ENCODE assay signal across 31 mouse cellular contexts in the genomic region with DNA sequence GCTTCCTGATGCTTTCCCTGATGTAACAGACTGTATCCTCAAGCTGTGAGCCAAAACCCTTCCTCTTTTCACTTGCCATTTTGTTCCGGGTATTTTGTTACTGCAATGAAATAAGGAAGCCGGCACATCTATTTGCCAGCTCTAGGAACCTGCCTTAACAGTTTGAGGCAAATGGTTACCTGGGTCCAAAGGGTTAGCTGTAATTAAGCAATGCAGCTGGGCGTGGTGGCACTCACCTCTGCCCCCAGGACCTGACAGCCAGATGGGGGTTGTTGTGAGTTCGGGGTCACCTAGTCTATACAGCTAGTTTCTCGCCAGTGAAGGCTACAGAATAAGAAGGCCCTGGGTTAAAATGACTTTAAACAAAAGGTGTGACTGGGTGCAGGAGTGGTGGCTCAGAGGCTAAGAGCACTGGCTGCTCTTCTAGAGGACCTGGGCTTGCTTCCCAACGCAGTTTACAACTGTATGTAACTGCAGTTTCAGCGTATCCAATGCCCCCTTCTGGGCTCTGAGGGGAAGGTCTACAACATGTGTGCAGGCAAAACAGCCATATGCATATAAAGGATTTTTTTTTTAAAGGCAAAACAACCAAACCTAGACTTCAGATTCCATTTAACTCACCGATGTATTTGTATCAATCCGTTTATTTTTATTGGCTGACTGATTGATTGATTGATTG. TPM values are rescaled to one million over a fixed set of nuclear protein-coding genes. Genes with fewer than 3 reads are reported as not detected.
A peak's percentile ranks its signal among the peaks of the same experiment; 100 is the strongest.
DNase-seq lines count a peak whose midpoint lies in the region; ATAC-seq and TF ChIP-seq lines count a peak whose summit lies in the region.
"Had no signal": no experiment of that assay in that cellular context is flagged by ENCODE, and none has a peak within 500 bp of the region (broad histone marks: within the 10 kb centered on the region; RNA-seq: fewer than 3 reads in every experiment).

No protein-coding gene starts in this region.

- no peak overlapping the region for H3K4me3 ChIP-seq in layer of hippocampus, adult 2 months
- H3K4me3 ChIP-seq in MEL (ENCODE audit: control insufficient read depth in 1 of 2, insufficient read depth in 1 of 2, low read depth in 2 of 2, low read length in 2 of 2) = no peak overlapping the region
- no peak overlapping the region for H3K4me3 ChIP-seq in intestine, embryonic 16.5 days (ENCODE audit: low read length)
- H3K4me3 ChIP-seq: embryonic facial prominence, embryonic 13.5 days; forebrain, embryonic 10.5 days; heart, embryonic 13.5 days; limb, embryonic 12.5 days; midbrain, embryonic 10.5 days; myocyte; neural tube, embryonic 12.5 days had no signal

- TF ChIP-seq RAD21 in MEL (IDR thresholded peaks at IDR 0.05; ENCODE audit: low read depth, low read length) = no peak; the same call in 1 of the 2 replicates

- H3K9me3 ChIP-seq in MEL (replicated peaks; ENCODE audit: insufficient read depth, low read length) = no peaks in the 10 kb centered on the region
- H3K9me3 ChIP-seq in intestine, embryonic 16.5 days (ENCODE audit: control insufficient read depth, low read length) = no peaks in the 10 kb centered on the region
- H3K9me3 ChIP-seq: embryonic facial prominence, embryonic 13.5 days; forebrain, embryonic 10.5 days; heart, embryonic 13.5 days; midbrain, embryonic 10.5 days; neural tube, embryonic 12.5 days had no signal

- no peak for DNase-seq in layer of hippocampus, adult 2 months (ENCODE audit: low spot score in 2 of 2)
- DNase-seq in layer of hippocampus, postnatal 36 days = no peak
- peak; percentile 45 for DNase-seq in 3T3-L1 (ENCODE audit: low read depth, low spot score)
- DNase-seq in MEL (ENCODE audit: low read depth, low spot score) = no peak
- no peak for DNase-seq in retina, postnatal 1 day
- no peak for DNase-seq in left cerebral cortex, adult 8-10 months (ENCODE audit: low spot score in 2 of 2)
- no peak for DNase-seq in cerebellum, postnatal 36 days
- DNase-seq: adrenal gland, adult 2 months; adrenal gland, postnatal 36 days; B cell, adult 2 months; cerebellum, adult 8-10 months; cerebellum, postnatal 25 days; embryo, embryonic 11 days; gastrocnemius, postnatal 10 days; heart, postnatal 10 days; kidney, adult 8-10 months; layer of hippocampus, adult 9-11 months; lung, adult 2 months had no signal

- TF ChIP-seq POLR2A in MEL (IDR thresholded peaks at IDR 0.05; ENCODE audit: control insufficient read depth in 1 of 2, insufficient read depth in 1 of 2, low read depth in 1 of 2, low read length in 2 of 2, poor library complexity in 1 of 2) = no peak

- no peaks in the 10 kb centered on the region for H3K79me2 ChIP-seq in MEL (ENCODE audit: control insufficient read depth, insufficient read depth, low read length, poor library complexity)

- peak; percentile 73 for ATAC-seq in intestine, embryonic 16.5 days
- ATAC-seq: forebrain, embryonic 16.5 days; Patski had no signal

- WGBS in intestine, embryonic 16.5 days = 79% methylated on average over 9 of the region's 9 CpGs

- no peaks in the 10 kb centered on the region for H3K4me1 ChIP-seq in MEL (ENCODE audit: control insufficient read depth in 1 of 2, insufficient read depth in 2 of 2, low read length in 2 of 2)
- H3K4me1 ChIP-seq in intestine, embryonic 16.5 days (ENCODE audit: control insufficient read depth, insufficient read depth, low read length) = no peaks in the 10 kb centered on the region
- H3K4me1 ChIP-seq: embryonic facial prominence, embryonic 13.5 days; forebrain, embryonic 10.5 days; heart, embryonic 13.5 days; limb, embryonic 12.5 days; midbrain, embryonic 10.5 days; neural tube, embryonic 12.5 days had no signal

- no peak overlapping the region for H3K27ac ChIP-seq in layer of hippocampus, adult 2 months
- H3K27ac ChIP-seq in MEL (ENCODE audit: control insufficient read depth, low read depth, low read length) = no peak overlapping the region
- H3K27ac ChIP-seq in intestine, embryonic 16.5 days (ENCODE audit: low read length) = no peak overlapping the region
- H3K27ac ChIP-seq: embryonic facial prominence, embryonic 13.5 days; forebrain, embryonic 10.5 days; heart, embryonic 13.5 days; hindbrain, embryonic 14.5 days; kidney, postnatal 0 days; limb, embryonic 12.5 days; midbrain, embryonic 10.5 days; neural tube, embryonic 12.5 days had no signal

- no peak for TF ChIP-seq EP300 in MEL (IDR thresholded peaks at IDR 0.05; ENCODE audit: low read depth in 1 of 2, low read length in 2 of 2)

- peaks cover 2 to 6% of the 10 kb centered on the region in 2 experiments for H3K27me3 ChIP-seq in MEL (ENCODE audit: control insufficient read depth in 1 of 2, insufficient read depth in 2 of 2, low read length in 2 of 2)
- no peaks in the 10 kb centered on the region for H3K27me3 ChIP-seq in intestine, embryonic 16.5 days (replicated peaks; ENCODE audit: control insufficient read depth, insufficient read depth, low read length)
- H3K27me3 ChIP-seq: embryonic facial prominence, embryonic 13.5 days; heart, embryonic 13.5 days; limb, embryonic 12.5 days; neural tube, embryonic 12.5 days; Patski had no signal

- no peak overlapping the region for H3K9ac ChIP-seq in MEL (ENCODE audit: control insufficient read depth, low read depth, low read length, poor library complexity, severe bottlenecking)
- H3K9ac ChIP-seq in intestine, embryonic 16.5 days (ENCODE audit: low read depth, low read length) = no peak overlapping the region
- H3K9ac ChIP-seq: embryonic facial prominence, embryonic 13.5 days; heart, embryonic 13.5 days; hindbrain, embryonic 14.5 days; limb, embryonic 12.5 days; neural tube, embryonic 12.5 days had no signal

- H3K36me3 ChIP-seq in MEL (ENCODE audit: control insufficient read depth in 1 of 2, insufficient read depth in 2 of 2, low read length in 2 of 2) = no peaks in the 10 kb centered on the region
- H3K36me3 ChIP-seq in intestine, embryonic 16.5 days (ENCODE audit: control insufficient read depth, insufficient read depth, low read length) = no peaks in the 10 kb centered on the region
- H3K36me3 ChIP-seq: embryonic facial prominence, embryonic 13.5 days; forebrain, embryonic 10.5 days; heart, embryonic 13.5 days; limb, embryonic 12.5 days; midbrain, embryonic 10.5 days; neural tube, embryonic 12.5 days had no signal

- TF ChIP-seq CTCF in layer of hippocampus, adult 2 months (conservative IDR thresholded peaks at IDR 0.05) = peak; percentile 10; the same call in 1 of the 2 replicates
- peak in 2 of 3 experiments; percentile 3 to 22; a peak in 1 of 6 replicates for TF ChIP-seq CTCF in MEL (IDR thresholded peaks at IDR 0.05 in 2 of 3, conservative IDR thresholded peaks at IDR 0.05 in 1 of 3; ENCODE audit: control insufficient read depth in 1 of 3, insufficient read depth in 1 of 3, low read depth in 2 of 3, low read length in 3 of 3, poor library complexity in 1 of 3, severe bottlenecking in 1 of 3)

- H3K4me2 ChIP-seq in intestine, embryonic 16.5 days (ENCODE audit: low read depth, low read length) = no peak overlapping the region
- H3K4me2 ChIP-seq: embryonic facial prominence, embryonic 13.5 days; heart, embryonic 13.5 days; hindbrain, embryonic 14.5 days; limb, embryonic 12.5 days; liver, embryonic 11.5 days; neural tube, embryonic 12.5 days had no signal

TF ChIP-seq in MEL, 35 proteins besides CTCF, POLR2A, EP300 and RAD21:
- TF ChIP-seq CHD1 (IDR thresholded peaks at IDR 0.05; ENCODE audit: low read depth, low read length) = no peak
- no peak for TF ChIP-seq MYB (IDR thresholded peaks at IDR 0.05; ENCODE audit: low read depth, low read length)
- no peak for TF ChIP-seq SIN3A (IDR thresholded peaks at IDR 0.05; ENCODE audit: low read length)
- no peak for TF ChIP-seq E2F4 (IDR thresholded peaks at IDR 0.05; ENCODE audit: borderline replicate concordance, low read depth, low read length)
- TF ChIP-seq SMC3 (IDR thresholded peaks at IDR 0.05; ENCODE audit: low read depth, low read length) = peak; percentile 31
TF ChIP-seq in MEL: peak in this region for 1.

RNA-seq across cellular contexts. Expression of a gene that starts 11.0 kb away (rescaled TPM):
- 10 to 100 TPM; 61.1 to 61.2 TPM for total RNA-seq in layer of hippocampus, adult 2 months (2021)
- 10 to 100 TPM; 61.4 to 62.0 TPM for total RNA-seq in layer of hippocampus, postnatal 36 days (2021)
- 9.0 and 10.6 TPM in 2 replicates for total RNA-seq in MEL (2012; rRNA removed)
- polyA plus RNA-seq in MEL (2012; ENCODE audit: insufficient read depth in 1 of 2, insufficient read length in 2 of 2, low read depth in 1 of 2, low replicate concordance in 2 of 2, missing spikeins in 1 of 2) = 10 to 100 TPM in 1 of 2 experiments, not detected in 1; 19.1 TPM
- 23.4 and 30.9 TPM in 2 replicates for polyA plus RNA-seq in intestine, embryonic 16.5 days (2015; fragmentation: Nextera tagmentation; extraction: Ambion mirVana)
- 10 to 100 TPM; 52.8 to 71.1 (median 56.8) TPM for total RNA-seq in left cerebral cortex, adult 8-10 months (2022)
